Mouse (Mus musculus): ENCODE data around the gene Ptpn20. TPM values are rescaled to one million over a fixed set of nuclear protein-coding genes. Genes with fewer than 3 reads are reported as not detected.

The Ptpn20 gene
- total RNA-seq, 2 experiments from 2014 or later, result 0.53 to 0.70 TPM

DNA sequence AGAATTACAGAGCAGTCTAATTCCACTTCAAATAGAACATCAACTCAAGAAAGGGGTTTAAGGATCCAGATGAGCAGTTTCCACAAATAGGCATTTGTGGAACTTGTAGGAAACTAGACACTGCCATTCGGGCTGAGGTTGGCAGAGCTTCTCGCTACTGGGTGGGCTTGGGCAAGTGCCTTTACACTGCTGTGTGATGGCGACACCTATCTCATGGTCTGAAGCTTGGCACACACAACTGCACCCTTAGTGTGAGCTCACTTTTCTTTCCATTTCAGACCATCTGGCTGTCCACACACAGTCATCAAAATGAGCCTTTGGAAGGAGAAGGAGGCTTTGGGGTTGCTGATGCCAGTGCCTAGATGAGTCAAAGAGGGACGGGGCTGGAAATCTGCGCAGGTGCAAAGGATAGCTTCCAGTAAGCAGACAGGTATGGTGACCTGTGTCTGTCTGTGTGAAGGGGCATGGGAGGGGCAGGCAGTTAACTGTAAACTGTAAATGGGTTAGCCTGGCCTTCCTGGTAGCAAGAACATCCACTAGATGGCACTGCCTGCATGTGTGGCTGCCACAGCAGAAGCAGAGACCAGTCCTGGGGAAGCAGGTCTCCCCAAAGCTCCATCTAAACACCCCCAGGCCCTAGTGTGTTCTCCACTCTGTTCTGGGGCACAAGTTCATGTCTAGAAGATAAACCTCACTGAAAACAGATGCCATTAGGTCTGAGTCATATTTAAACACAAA is 84.5 kb downstream of the Ptpn20 start:
- peak; percentile 59 to 71 for DNase-seq (ENCODE audit: low spot score in 2 of 2)

DNA sequence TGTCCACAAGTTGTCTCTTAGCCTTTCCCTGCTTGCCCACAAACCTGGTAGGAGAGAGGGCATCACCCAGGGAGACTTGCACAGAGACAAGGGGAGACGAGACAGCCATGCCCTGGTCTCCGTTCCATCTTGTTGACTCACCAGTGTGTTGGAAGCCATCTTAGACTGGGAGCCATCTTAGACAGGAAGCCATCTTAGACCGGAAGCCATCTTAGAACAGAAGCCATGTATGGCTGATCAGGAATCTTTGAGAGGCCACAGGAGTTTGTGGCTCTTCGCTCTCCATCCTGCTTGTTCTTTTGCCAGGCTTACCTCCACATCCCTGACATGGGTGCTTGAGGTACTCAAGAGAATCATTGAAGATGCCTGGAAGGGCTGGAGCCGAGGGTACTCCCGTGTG is 89.0 kb downstream of the Ptpn20 start:
- no peak for DNase-seq (ENCODE audit: low spot score in 2 of 2)

DNA sequence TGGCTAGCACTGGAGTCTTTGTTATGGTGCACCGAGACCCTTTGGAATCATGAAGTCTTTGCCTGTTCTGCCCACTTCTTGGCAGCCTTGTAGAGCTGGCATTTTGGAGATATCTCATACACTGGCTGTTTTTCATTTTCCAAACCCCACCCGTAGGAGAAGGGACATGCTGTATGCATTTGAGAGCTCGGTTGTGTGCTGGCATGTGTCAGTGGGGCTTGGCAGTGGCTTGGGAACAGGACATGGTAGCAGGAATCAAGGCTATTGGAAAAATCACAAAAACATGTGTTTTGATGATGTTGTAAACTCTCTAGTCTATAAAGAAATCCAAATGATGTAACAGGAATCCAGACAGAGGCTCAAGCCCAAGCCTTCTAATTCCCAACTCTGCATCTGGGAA is 89.7 kb downstream of the Ptpn20 start:
- no peak for DNase-seq (ENCODE audit: low spot score in 2 of 2)

DNA sequence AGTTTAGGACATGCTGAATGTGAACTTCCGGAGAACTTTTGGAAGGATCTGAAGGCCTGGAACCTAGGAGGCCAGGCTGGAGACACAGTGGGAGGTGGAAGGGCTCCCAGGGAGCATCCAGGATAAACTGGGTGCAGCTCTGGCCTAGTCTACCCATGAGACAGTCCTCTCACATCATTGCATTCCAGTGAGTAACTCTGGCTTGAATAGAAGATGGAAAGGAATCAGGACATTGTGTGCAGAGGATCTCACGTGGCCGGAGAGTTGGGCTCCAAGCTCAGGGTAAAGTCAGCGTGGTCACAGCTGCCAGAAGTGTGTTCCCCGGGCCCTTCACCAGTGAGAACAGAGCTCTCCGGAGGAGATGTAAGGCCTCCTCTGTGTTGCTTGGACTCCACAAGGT is 91.6 kb downstream of the Ptpn20 start:
- no peak for DNase-seq (ENCODE audit: low spot score in 2 of 2)

DNA sequence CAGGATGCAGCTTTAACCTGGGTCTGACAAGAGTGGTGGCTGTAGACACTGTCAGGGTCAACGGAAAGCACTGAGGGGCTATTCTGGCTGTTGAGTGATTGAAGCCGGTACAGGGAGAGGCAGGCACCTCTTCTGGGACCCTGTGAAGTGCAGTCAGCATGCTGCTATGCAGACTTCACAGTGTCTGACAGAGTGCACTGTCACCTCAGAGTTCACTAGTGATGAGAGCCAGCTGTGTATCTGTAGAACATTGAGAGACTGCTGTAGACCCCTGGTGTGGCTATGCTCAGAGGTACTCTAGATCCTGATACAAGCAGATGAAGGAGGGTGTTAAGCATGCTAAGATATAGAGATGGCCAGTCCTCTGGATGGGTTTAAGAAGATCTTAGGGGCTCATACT is 93.8 kb downstream of the Ptpn20 start:
- no peak for DNase-seq (ENCODE audit: low spot score in 2 of 2)

DNA sequence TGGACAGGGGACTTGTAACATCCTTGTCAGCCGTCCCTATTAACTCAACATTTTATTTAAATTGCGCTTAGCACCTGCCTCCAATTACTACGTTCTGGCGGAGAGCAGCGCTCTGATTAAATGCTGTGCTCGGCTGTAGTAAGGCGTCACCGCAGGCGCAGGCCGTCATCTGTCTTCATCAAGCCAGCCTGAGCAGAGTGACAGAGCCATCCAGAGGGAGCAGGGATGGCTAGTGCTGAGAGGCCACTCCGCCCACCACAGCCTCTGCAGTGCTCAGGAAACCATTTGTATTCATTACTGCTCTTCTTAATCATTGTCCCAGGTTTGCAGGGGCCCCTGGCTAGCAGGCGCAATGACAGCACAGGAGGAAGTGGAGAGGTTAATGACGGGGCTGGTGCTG is 94.7 kb downstream of the Ptpn20 start:
- no peak for DNase-seq (ENCODE audit: low spot score in 2 of 2)

DNA sequence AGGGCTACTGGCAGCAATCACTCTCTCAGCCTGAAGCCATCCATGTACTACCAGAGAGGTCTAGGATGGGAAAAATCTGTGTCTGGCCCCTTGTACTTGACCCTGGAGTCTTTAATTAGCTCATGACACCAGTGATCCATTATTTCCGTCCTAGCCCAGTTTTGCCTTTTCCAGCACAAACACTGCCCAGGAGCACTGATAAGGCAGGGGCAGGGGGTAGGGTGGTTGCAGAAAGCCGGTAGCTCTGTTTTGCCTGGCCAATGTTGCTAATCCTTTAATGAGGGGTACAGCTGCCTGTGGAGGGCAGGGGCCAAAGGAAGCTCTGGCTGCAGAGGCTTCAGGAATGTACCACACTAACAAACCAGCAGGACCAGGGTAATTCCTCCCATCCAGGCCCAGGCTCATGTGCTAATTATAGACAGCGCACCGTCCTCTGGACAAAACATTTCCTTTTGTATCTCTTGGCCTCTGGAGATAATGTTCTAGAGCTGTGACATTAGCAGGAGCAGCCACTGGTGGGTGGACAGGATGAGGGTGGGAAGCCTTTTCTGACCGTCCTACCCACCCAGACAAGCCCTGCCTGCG is 98.5 kb downstream of the Ptpn20 start:
- DNase-seq (ENCODE audit: low spot score in 2 of 2), result no peak

DNA sequence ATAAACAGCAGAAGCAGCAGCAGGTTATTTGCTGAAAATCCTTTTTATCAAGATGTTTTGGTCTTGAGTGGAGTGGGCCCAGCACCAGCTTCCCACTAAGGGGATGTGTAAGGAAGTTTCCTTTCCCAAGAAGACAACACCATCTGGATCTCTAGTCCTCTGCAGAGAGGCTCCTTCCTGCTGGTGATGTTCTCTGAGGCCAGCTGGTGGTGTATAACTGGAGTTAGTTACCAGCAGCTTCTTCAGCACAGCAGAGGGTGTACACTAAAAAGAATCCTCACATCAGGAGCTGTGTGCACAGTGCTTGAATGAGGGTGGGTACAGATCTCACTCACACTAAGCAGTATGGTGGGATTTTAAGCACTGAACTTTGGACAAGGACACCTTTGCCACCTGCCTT is 100.0 kb downstream of the Ptpn20 start:
- no peak for DNase-seq (ENCODE audit: low spot score in 2 of 2)

Other genes starting within 250 kb of the Ptpn20 start
- 100 to 1,000 TPM; 104 to 107 TPM for gene Mapk8, start 142.0 kb upstream of the Ptpn20 start, total RNA-seq (2021)
- under 1 TPM; 0.60 to 0.70 TPM for gene Frmpd2, start 117.5 kb upstream of the Ptpn20 start, total RNA-seq (2021)